Mouse (Mus musculus) forebrain, embryonic 15.5 days (tissue): ENCODE results near the gene Krtap5-4. TPM values are rescaled to one million over a fixed set of nuclear protein-coding genes. Genes with fewer than 3 reads are reported as not detected.

Source experiments
- ATAC-seq: fragments of 200-750 bp; cut with Nextera tagmentation; replicated peaks from 2 replicates; pipeline ENCODE4 v1.8.0; 2017; ENCODE audit warnings: mild to moderate bottlenecking, moderate TSS enrichment, moderate library complexity
- H3K27ac ChIP-seq: fragments of 300-500 bp; sonication (generic); replicated peaks from 2 replicates; pipeline ENCODE4 v1.5.1; 2015; ENCODE audit warnings: mild to moderate bottlenecking, inconsistent platforms
- H3K27me3 ChIP-seq: fragments of 300-500 bp; sonication (generic); 2 replicates; pipeline ENCODE4 v1.6.1; 2015; ENCODE audit warnings: inconsistent platforms
- H3K36me3 ChIP-seq: fragments of 300-500 bp; sonication (generic); 2 replicates; pipeline ENCODE4 v1.6.1; 2015; ENCODE audit warnings: mild to moderate bottlenecking, inconsistent platforms
- H3K4me1 ChIP-seq: fragments of 300-500 bp; sonication (generic); 2 replicates; pipeline ENCODE4 v1.6.1; 2015; ENCODE audit warnings: inconsistent platforms
- H3K4me2 ChIP-seq: fragments of 300-500 bp; sonication (generic); replicated peaks from 2 replicates; pipeline ENCODE4 v1.6.1; 2015; ENCODE audit warnings: mild to moderate bottlenecking, inconsistent platforms
- H3K4me3 ChIP-seq: fragments of 300-500 bp; sonication (generic); 2 replicates; pipeline ENCODE4 v1.5.1; 2015; ENCODE audit warnings: mild to moderate bottlenecking, inconsistent platforms
- H3K9ac ChIP-seq: fragments of 300-500 bp; sonication (generic); replicated peaks from 2 replicates; pipeline ENCODE4 v1.6.1; 2015; ENCODE audit warnings: mild to moderate bottlenecking, inconsistent platforms
- H3K9me3 ChIP-seq: fragments of 300-500 bp; sonication (generic); 2 replicates; pipeline ENCODE4 v1.6.1; 2016; ENCODE audit warnings: inconsistent platforms
- WGBS: fragments of 180-500 bp; shearing (Covaris S2); methylation state at CpG from one replicate; pipeline ENCODE4 v1.1.7; 2015; ENCODE audit warnings: mixed read lengths; 5-methylcytosine and 5-hydroxymethylcytosine counted together
- polyA plus RNA-seq: library from polyadenylated mRNA; unstranded; fragments of >200 nt; fragmentation: Nextera tagmentation; extraction: Ambion mirVana; gene quantifications from 2 replicates; pipeline ENCODE4 v1.2.1, GENCODE M21; 2015

The Krtap5-4 gene
- polyA plus RNA-seq, 1 experiment from 2014 or later, result not detected

DNA sequence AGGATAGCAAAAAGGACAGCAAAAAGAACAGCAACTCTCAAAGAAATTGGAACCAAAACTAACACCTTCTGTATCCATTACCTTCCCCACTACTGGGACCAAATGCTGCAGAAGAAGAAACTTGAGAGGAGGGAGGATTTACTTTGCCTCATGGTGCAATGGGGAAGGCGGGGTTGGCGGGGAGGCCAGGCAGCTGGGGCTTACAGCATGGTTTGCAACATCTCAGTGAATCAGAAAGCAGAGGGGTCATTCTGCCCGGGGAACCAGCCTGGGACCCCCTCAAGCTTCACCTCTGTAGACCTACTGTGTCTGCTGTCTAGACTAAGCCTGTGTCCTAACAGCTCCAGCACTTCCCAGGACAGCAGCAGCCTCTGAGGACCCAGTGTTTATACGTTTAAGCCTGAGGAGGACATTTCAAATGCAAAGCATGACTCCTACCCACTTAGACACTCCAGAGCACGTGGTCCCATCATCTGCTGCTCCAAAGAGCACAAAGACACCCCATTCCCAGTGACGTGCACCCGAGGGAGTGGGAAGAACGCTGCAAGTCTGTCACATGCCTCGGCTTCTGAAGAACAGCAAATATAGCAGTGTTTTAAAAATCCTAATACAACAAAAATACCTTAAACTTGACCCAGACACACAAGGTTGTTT lies 46.1 kb downstream of the Krtap5-4 start:
- peak overlapping the region; percentile 79 for H3K27ac ChIP-seq

DNA sequence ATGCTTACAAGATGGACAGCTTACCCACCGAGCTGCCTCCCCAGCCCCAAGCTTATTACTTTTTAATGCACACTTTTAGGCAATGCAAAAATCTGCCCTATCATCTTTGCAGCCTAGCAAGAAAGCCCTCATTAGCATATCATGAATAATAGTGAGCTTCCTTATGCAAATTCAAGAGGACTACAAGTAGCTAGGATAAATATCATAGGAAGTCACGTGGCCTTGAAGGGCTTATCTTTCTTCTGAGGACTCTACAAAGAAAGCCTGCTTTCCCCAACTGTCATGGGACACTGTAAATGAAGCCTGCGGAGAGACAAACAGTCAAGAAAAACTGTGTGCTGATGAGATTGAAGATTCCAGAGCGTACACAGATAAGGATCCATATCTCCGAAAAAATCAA lies 48.2 kb downstream of the Krtap5-4 start:
- ATAC-seq, result peak; percentile 41
- peak overlapping the region; percentile 45 for H3K27ac ChIP-seq
- H3K4me1 ChIP-seq, result peaks cover 21% of the 10 kb centered on the region
- 56% methylated on average over 5 of the region's 5 CpGs for WGBS
- H3K4me3 ChIP-seq, result no peak overlapping the region
- no peak overlapping the region for H3K9ac ChIP-seq
- H3K36me3 ChIP-seq, result no peaks in the 10 kb centered on the region
- H3K27me3 ChIP-seq, result no peaks in the 10 kb centered on the region
- no peaks in the 10 kb centered on the region for H3K9me3 ChIP-seq
- no peak overlapping the region for H3K4me2 ChIP-seq

More for the DNA sequence above, 46.1 kb downstream of the Krtap5-4 start:
- Histone ChIP-seq H3K36me3 (no peaks in the 10 kb centered on the region), H3K4me1 (peaks cover 21% of the 10 kb centered on the region), H3K9ac (no peak overlapping the region), H3K9me3 (no peaks in the 10 kb centered on the region), H3K4me2 (no peak overlapping the region), H3K27me3 (no peaks in the 10 kb centered on the region), H3K4me3 (no peak overlapping the region)
- ATAC-seq, result peak; percentile 88
- 29% methylated on average over 9 of the region's 9 CpGs for WGBS

DNA sequence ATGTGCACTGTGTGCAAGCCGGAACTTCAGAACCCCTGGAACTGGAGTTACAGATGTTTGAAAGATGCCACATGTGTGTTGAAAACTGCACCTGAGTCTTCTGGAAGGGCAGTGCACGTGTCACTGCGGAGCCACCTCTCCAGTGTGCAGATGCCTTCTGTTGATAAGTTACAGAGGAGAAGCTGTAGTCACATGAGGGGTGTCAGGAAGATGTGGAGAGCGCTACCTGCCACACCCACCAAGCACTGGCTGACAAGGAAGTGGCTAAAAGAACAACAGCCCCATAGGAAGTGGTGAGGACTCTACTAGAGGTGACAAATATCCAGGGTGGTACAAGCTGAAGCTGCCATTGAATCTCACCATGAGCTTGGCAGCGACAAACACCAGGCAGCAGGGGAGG lies 50.5 kb downstream of the Krtap5-4 start:
- 73% methylated on average over 5 of the region's 5 CpGs for WGBS
- peaks cover 21% of the 10 kb centered on the region for H3K4me1 ChIP-seq

More for the DNA sequence above, 50.5 kb downstream of the Krtap5-4 start:
- H3K9me3 ChIP-seq, result no peaks in the 10 kb centered on the region
- H3K9ac ChIP-seq, result no peak overlapping the region
- no peak overlapping the region for H3K27ac ChIP-seq
- no peak for ATAC-seq
- H3K36me3 ChIP-seq, result no peaks in the 10 kb centered on the region
- no peak overlapping the region for H3K4me2 ChIP-seq
- H3K4me3 ChIP-seq, result no peak overlapping the region
- no peaks in the 10 kb centered on the region for H3K27me3 ChIP-seq

Other genes starting within 250 kb of the Krtap5-4 start
- 52.5 and 54.3 TPM in 2 replicates for gene Mob2, start 242.5 kb upstream of the Krtap5-4 start, polyA plus RNA-seq
- gene Dusp8, start 207.7 kb upstream of the Krtap5-4 start, polyA plus RNA-seq, result 90.8 and 93.5 TPM in 2 replicates
- 0.60 TPM in 1 of 2 replicates, not detected in the other for gene Gm45618, start 182.8 kb upstream of the Krtap5-4 start, polyA plus RNA-seq
- gene Gm39115, start 167.5 kb upstream of the Krtap5-4 start, polyA plus RNA-seq, result not detected in 2 replicates
- not detected in 2 replicates for gene Gm45337, start 158.9 kb upstream of the Krtap5-4 start, polyA plus RNA-seq
- not detected in 2 replicates for gene Gm29735, start 146.4 kb upstream of the Krtap5-4 start, polyA plus RNA-seq
- gene Gm4553, start 137.8 kb upstream of the Krtap5-4 start, polyA plus RNA-seq, result not detected in 2 replicates
- not detected in 2 replicates for gene Krtap5-2, start 127.5 kb upstream of the Krtap5-4 start, polyA plus RNA-seq
- gene Gm10153, start 113.2 kb upstream of the Krtap5-4 start, polyA plus RNA-seq, result not detected in 2 replicates
- not detected in 2 replicates for gene Krtap5-3, start 102.2 kb upstream of the Krtap5-4 start, polyA plus RNA-seq
- not detected in 2 replicates for gene Gm7579, start 91.7 kb upstream of the Krtap5-4 start, polyA plus RNA-seq
- not detected in 2 replicates for gene Krtap5-5, start 73.6 kb upstream of the Krtap5-4 start, polyA plus RNA-seq
- gene Gm40460, start 62.5 kb upstream of the Krtap5-4 start, polyA plus RNA-seq, result not detected in 2 replicates
- not detected in 2 replicates for gene Gm2431, start 45.2 kb upstream of the Krtap5-4 start, polyA plus RNA-seq
- gene Gm4559, start 29.2 kb upstream of the Krtap5-4 start, polyA plus RNA-seq, result not detected in 2 replicates
- not detected in 2 replicates for gene Krtap5-1, start 6.4 kb upstream of the Krtap5-4 start, polyA plus RNA-seq
- 2.4 and 3.1 TPM in 2 replicates for gene Ifitm10, start 70.2 kb downstream of the Krtap5-4 start, polyA plus RNA-seq
- gene Gm49369, start 79.1 kb downstream of the Krtap5-4 start, polyA plus RNA-seq, result 1.0 and 3.0 TPM in 2 replicates
- 195 and 218 TPM in 2 replicates for gene Ctsd, start 84.5 kb downstream of the Krtap5-4 start, polyA plus RNA-seq
- gene Syt8, start 131.3 kb downstream of the Krtap5-4 start, polyA plus RNA-seq, result not detected in 2 replicates
- gene Tnni2, start 138.3 kb downstream of the Krtap5-4 start, polyA plus RNA-seq, result 0.73 and 0.93 TPM in 2 replicates
- 3.6 and 4.2 TPM in 2 replicates for gene Lsp1, start 157.3 kb downstream of the Krtap5-4 start, polyA plus RNA-seq
- gene Tnnt3, start 195.3 kb downstream of the Krtap5-4 start, polyA plus RNA-seq, result 0.98 TPM in 1 of 2 replicates, not detected in the other
- gene Mrpl23, start 229.1 kb downstream of the Krtap5-4 start, polyA plus RNA-seq, result 20.1 and 22.4 TPM in 2 replicates